Mouse (Mus musculus): ENCODE measurements around the gene Ccdc141. TPM values are rescaled to one million over a fixed set of nuclear protein-coding genes. Genes with fewer than 3 reads are reported as not detected.
A peak's percentile ranks its signal among the peaks of the same experiment; 100 is the strongest.

Ccdc141 gene
- total RNA-seq, 2 experiments from 2014 or later: 19.3 to 21.7 TPM

- DNase-seq (ENCODE audit: low spot score in 2 of 2): no peak
These were observed 187.9 kb downstream of the Ccdc141 start, which contains the start of gene Ttn for GRCm38 (mm10) chr2:76982391-76983145. TSS of gene Ttn (minus strand) at chr2:76982547.

- no peak for DNase-seq (ENCODE audit: low spot score in 2 of 2)
These were observed 188.7 kb downstream of the Ccdc141 start for GRCm38 (mm10) chr2:76981717-76982116.

GRCm38 (mm10) chr2:76980146-76980545 is 190.3 kb downstream of the Ccdc141 start:
- DNase-seq (ENCODE audit: low spot score in 2 of 2): no peak

GRCm38 (mm10) chr2:76977650-76978049 is 192.8 kb downstream of the Ccdc141 start:
- no peak for DNase-seq (ENCODE audit: low spot score in 2 of 2)

GRCm38 (mm10) chr2:76972051-76972450 is 198.4 kb downstream of the Ccdc141 start:
- DNase-seq (ENCODE audit: low spot score in 2 of 2): no peak

- no peak for DNase-seq (ENCODE audit: low spot score in 2 of 2)
These were observed 199.4 kb downstream of the Ccdc141 start for GRCm38 (mm10) chr2:76971069-76971468.

GRCm38 (mm10) chr2:76970669-76971068 is 199.8 kb downstream of the Ccdc141 start:
- DNase-seq (ENCODE audit: low spot score in 2 of 2): no peak

GRCm38 (mm10) chr2:76970204-76970603 is 200.2 kb downstream of the Ccdc141 start:
- no peak for DNase-seq (ENCODE audit: low spot score in 2 of 2)

GRCm38 (mm10) chr2:76969637-76970036 is 200.8 kb downstream of the Ccdc141 start:
- no peak for DNase-seq (ENCODE audit: low spot score in 2 of 2)

GRCm38 (mm10) chr2:76968919-76969318 is 201.5 kb downstream of the Ccdc141 start:
- peak; percentile 31 to 55 for DNase-seq (ENCODE audit: low spot score in 2 of 2)

GRCm38 (mm10) chr2:76966582-76966981 is 203.9 kb downstream of the Ccdc141 start:
- DNase-seq (ENCODE audit: low spot score in 2 of 2): no peak

- DNase-seq (ENCODE audit: low spot score in 2 of 2): no peak
These were observed 204.4 kb downstream of the Ccdc141 start for GRCm38 (mm10) chr2:76966013-76966412.

- no peak for DNase-seq (ENCODE audit: low spot score in 2 of 2)
These were observed 204.9 kb downstream of the Ccdc141 start for GRCm38 (mm10) chr2:76965542-76965941.

GRCm38 (mm10) chr2:76962045-76962432 is 208.4 kb downstream of the Ccdc141 start:
- DNase-seq (ENCODE audit: low spot score in 2 of 2): no peak

- no peak for DNase-seq (ENCODE audit: low spot score in 2 of 2)
These were observed 208.9 kb downstream of the Ccdc141 start for GRCm38 (mm10) chr2:76961420-76962044.

Small RNA genes lying within 50 kb of the gene (microRNA-seq; reads per million reads assigned to microRNA genes)
- not detected for gene Gm44360

Other genes with a start within 250 kb of the Ccdc141 start
- 100 to 1,000 TPM in 1 of 2 experiments, 10 to 100 TPM in 1; 35.7 to 175 TPM for gene Ttn, start 188.1 kb downstream of the Ccdc141 start, total RNA-seq (2021)
- 10 to 100 TPM; 21.6 to 29.8 TPM for gene Sestd1, start 110.0 kb upstream of the Ccdc141 start, total RNA-seq (2021)

Data from adrenal gland, postnatal 4 days (tissue).